Mouse (Mus musculus) midbrain, embryonic 14.5 days (tissue): ENCODE data around the gene Rnase13. TPM values are rescaled to one million over a fixed set of nuclear protein-coding genes. Genes with fewer than 3 reads are reported as not detected.

Source experiments
- ATAC-seq: fragments of 200-750 bp; cut with Nextera tagmentation; 2 replicates; pipeline ENCODE4 v1.8.0; 2017; ENCODE audit warnings: moderate number of reproducible peaks, moderate library complexity; ENCODE audit not compliant: low FRiP score, low TSS enrichment
- DNase-seq: peaks from one replicate; pipeline ENCODE4 v3.0.0-alpha.2; 2015
- H3K27ac ChIP-seq: fragments of 300-500 bp; sonication (generic); replicated peaks from 2 replicates; pipeline ENCODE4 v1.5.1; 2014; ENCODE audit warnings: mild to moderate bottlenecking, low read depth, low read length, moderate library complexity
- H3K27me3 ChIP-seq: fragments of 300-500 bp; sonication (generic); 2 replicates; pipeline ENCODE4 v1.6.1; 2014; ENCODE audit warnings: low read length, control low read depth, mixed read lengths; ENCODE audit not compliant: control insufficient read depth, insufficient read depth
- H3K36me3 ChIP-seq: fragments of 300-500 bp; sonication (generic); 2 replicates; pipeline ENCODE4 v1.6.1; 2014; ENCODE audit warnings: low read length, control low read depth; ENCODE audit not compliant: control insufficient read depth, insufficient read depth
- H3K4me1 ChIP-seq: fragments of 300-500 bp; sonication (generic); 2 replicates; pipeline ENCODE4 v1.6.1; 2014; ENCODE audit warnings: mild to moderate bottlenecking, antibody characterized with exemption, low read length, control low read depth; ENCODE audit not compliant: control insufficient read depth, insufficient read depth
- H3K4me2 ChIP-seq: fragments of 300-500 bp; sonication (generic); 2 replicates; pipeline ENCODE4 v1.6.1; 2014; ENCODE audit warnings: mild to moderate bottlenecking, low read length, moderate library complexity
- H3K4me3 ChIP-seq: fragments of 300-500 bp; sonication (generic); replicated peaks from 2 replicates; pipeline ENCODE4 v1.5.1; 2014; ENCODE audit warnings: low read depth, low read length
- H3K9ac ChIP-seq: fragments of 300-500 bp; sonication (generic); replicated peaks from 2 replicates; pipeline ENCODE4 v1.6.1; 2014; ENCODE audit warnings: mild to moderate bottlenecking, low read length, moderate library complexity
- H3K9me3 ChIP-seq: fragments of 300-500 bp; sonication (generic); 2 replicates; pipeline ENCODE4 v1.6.1; 2016; ENCODE audit warnings: low read length, control low read depth, mixed read lengths; ENCODE audit not compliant: control insufficient read depth
- WGBS: fragments of 180-500 bp; shearing (Covaris S2); extraction: QIAGEN DNeasy Blood & Tissue Kit; methylation state at CpG from one replicate; pipeline ENCODE4 v1.1.7; 2014; 5-methylcytosine and 5-hydroxymethylcytosine counted together
- polyA plus RNA-seq: library from polyadenylated mRNA; unstranded; fragments of >200 nt; fragmentation: Nextera tagmentation; extraction: Ambion mirVana; gene quantifications from 2 replicates; pipeline ENCODE4 v1.2.1, GENCODE M21; 2014

Gene Rnase13
- polyA plus RNA-seq, 1 experiment from 2014 or later, result not detected

- H3K4me3 ChIP-seq, result no peak overlapping the region
- no peak for DNase-seq
- H3K9me3 ChIP-seq, result no peaks in the 10 kb centered on the region
- H3K27me3 ChIP-seq, result no peaks in the 10 kb centered on the region
- no peak overlapping the region for H3K9ac ChIP-seq
- WGBS, result 29% methylated on average over 10 of the region's 10 CpGs
- no peak overlapping the region for H3K27ac ChIP-seq
- ATAC-seq, result no peak
- no peak overlapping the region for H3K4me2 ChIP-seq
- H3K4me1 ChIP-seq, result no peaks in the 10 kb centered on the region
- H3K36me3 ChIP-seq, result peaks cover 55% of the 10 kb centered on the region
Measured at GRCm38 (mm10) chr14:51893094-51893794, 29.3 kb downstream of the Rnase13 start.

DNA sequence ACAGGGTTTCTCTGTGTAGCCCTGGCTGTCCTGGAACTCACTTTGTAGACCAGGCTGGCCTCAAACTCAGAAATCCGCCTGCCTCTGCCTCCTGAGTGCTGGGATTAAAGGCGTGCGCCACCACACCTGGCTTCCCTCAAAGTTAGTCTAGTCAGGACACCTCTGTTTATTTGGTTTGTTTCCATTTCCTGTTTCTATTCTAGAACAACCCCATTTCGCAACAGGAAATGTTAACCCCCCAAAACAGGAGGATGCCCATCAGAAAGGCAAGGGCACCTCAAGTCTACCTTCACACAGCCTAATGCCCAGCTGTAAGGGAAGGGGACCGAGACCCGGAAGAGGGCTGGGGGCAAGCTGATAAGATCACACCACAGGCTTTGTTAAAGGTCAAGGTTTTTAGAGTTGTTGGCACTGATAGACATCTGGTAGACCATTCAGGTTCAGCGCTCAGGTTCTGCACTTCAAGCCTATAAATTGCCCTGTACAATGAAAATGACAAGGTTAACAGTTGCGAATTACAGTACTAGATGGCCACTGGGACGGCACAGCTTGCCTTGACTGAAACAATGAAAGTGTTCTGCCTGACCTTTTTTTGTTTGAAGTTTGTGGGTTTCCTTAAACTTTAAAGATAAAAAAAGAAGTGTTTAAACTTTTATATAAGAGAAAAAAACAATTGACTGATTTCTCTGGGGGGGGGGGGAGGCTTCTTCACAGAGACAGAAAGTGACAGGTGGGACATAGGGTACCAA lies 30.2 kb downstream of the Rnase13 start, which contains the start of gene Slc39a2:
TSS of gene Slc39a2 (plus strand) at position 699 of the 749 bp plus-strand sequence.
- Histone ChIP-seq H3K9me3 (no peaks in the 10 kb centered on the region), H3K4me2 (no peak within 1 kb of the TSS), H3K27me3 (no peaks in the 10 kb centered on the region), H3K27ac (no peak within 1 kb of the TSS), H3K9ac (no peak within 1 kb of the TSS), H3K4me3 (no peak within 1 kb of the TSS), H3K4me1 (no peaks in the 10 kb centered on the region), H3K36me3 (peaks cover 64% of the 10 kb centered on the region)
- DNase-seq, result no peak
- no peak for ATAC-seq
- 97% methylated on average over 9 of the region's 9 CpGs for WGBS

GRCm38 (mm10) chr14:51889833-51890232 lies 32.7 kb downstream of the Rnase13 start:
- ATAC-seq (no peak), DNase-seq (no peak)
- Histone ChIP-seq H3K4me2 (no peak overlapping the region), H3K9ac (no peak overlapping the region), H3K27ac (no peak overlapping the region), H3K27me3 (no peaks in the 10 kb centered on the region), H3K9me3 (no peaks in the 10 kb centered on the region), H3K4me1 (peaks cover 12% of the 10 kb centered on the region), H3K4me3 (no peak overlapping the region), H3K36me3 (peaks cover 64% of the 10 kb centered on the region)
- 89% methylated on average over 6 of the region's 6 CpGs for WGBS

- ATAC-seq (no peak), DNase-seq (no peak)
- WGBS, result 42% methylated on average over 6 of the region's 6 CpGs
Measured at GRCm38 (mm10) chr14:51886051-51886450, 36.5 kb downstream of the Rnase13 start.

DNA sequence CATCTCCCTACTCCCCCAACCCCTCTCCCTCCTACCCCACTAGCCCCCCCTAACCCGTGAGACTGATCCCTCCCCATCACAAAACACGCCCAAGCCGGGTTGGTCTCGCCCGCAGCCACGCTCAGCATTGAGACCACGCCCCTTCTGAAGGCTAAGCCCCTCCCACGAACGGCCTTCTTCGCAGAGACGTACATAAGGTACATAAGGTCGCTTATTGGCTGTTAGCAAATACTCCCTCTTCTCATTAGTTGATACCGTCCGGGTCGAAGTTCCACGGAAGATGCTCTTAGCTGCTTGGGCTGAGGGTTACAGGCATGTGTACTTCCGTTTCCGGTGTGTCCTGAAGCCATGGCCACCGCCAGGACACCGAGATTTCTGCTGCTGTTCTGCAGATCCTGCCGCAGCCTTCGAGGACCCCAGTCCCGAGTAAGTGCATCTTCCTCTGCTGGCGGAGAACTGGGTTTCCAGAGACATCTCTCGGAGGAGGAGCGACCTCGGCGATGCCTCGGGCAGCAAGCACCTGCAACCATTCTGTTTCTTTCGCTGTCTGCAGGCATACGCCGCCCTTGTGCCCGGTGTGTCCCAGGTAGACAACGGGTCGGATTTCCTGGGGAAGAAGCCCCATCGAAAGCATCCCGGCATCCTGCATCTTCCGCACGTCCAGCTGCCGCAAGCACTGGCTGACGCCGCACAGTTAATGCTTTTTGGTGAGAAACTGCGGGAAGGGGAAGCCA lies 37.8 kb downstream of the Rnase13 start, which contains the start of gene Mettl17:
TSS of gene Mettl17 (plus strand) at position 245 of the 734 bp plus-strand sequence.
- Histone ChIP-seq H3K9ac (peak within 1 kb of the TSS; percentile 76), H3K4me3 (peak within 1 kb of the TSS; percentile 77), H3K36me3 (peaks cover 32% of the 10 kb centered on the region), H3K4me2 (peak within 1 kb of the TSS; percentile 83), H3K27ac (peak within 1 kb of the TSS; percentile 81), H3K4me1 (peaks cover 12% of the 10 kb centered on the region), H3K27me3 (no peaks in the 10 kb centered on the region), H3K9me3 (no peaks in the 10 kb centered on the region)
- DNase-seq, result peak; percentile 98
- WGBS, result under 1% methylated on average over 43 of the region's 43 CpGs
- ATAC-seq, result peak; percentile 97

More at GRCm38 (mm10) chr14:51886051-51886450, 36.5 kb downstream of the Rnase13 start:
- Histone ChIP-seq H3K27me3 (no peaks in the 10 kb centered on the region), H3K9ac (peak overlapping the region; percentile 76; the same call in 1 of the 2 replicates), H3K36me3 (peaks cover 43% of the 10 kb centered on the region), H3K4me3 (peak overlapping the region; percentile 77), H3K27ac (no peak overlapping the region), H3K9me3 (no peaks in the 10 kb centered on the region), H3K4me2 (peak overlapping the region; percentile 83), H3K4me1 (peaks cover 12% of the 10 kb centered on the region)

DNA sequence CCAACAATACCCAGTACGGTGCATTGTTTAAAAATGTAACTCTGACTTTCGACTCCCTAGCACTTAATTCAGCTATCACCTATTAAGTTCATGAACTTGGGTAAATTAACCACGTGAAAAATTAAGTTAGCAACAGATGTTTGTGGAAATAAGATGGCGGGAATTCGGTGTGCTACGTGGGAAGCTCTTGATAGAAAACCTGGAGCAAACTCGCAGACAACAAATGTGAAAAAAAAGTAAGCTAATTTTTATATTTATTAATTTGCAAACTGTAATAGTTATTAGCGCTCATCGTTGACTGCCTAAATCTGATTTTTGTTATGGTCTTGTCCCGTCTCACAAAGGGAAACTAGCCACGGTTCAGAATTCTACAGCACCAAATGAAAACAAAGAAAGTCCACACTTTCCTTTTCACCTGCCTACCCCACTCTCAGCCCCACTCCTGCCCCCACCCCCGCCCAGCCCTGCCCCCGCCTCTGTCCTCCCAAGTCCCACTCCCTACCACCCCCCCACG lies 38.5 kb downstream of the Rnase13 start:
- no peaks in the 10 kb centered on the region for H3K27me3 ChIP-seq
- no peaks in the 10 kb centered on the region for H3K9me3 ChIP-seq
- peak overlapping the region; percentile 81 for H3K27ac ChIP-seq
- H3K4me2 ChIP-seq, result peak overlapping the region; percentile 83
- peak overlapping the region; percentile 77 for H3K4me3 ChIP-seq
- ATAC-seq (peak; percentile 4), DNase-seq (peak; percentile 69)
- 1% methylated on average over 14 of the region's 14 CpGs for WGBS
- H3K9ac ChIP-seq, result peak overlapping the region; percentile 76
- peaks cover 12% of the 10 kb centered on the region for H3K4me1 ChIP-seq
- H3K36me3 ChIP-seq, result peaks cover 26% of the 10 kb centered on the region

DNA sequence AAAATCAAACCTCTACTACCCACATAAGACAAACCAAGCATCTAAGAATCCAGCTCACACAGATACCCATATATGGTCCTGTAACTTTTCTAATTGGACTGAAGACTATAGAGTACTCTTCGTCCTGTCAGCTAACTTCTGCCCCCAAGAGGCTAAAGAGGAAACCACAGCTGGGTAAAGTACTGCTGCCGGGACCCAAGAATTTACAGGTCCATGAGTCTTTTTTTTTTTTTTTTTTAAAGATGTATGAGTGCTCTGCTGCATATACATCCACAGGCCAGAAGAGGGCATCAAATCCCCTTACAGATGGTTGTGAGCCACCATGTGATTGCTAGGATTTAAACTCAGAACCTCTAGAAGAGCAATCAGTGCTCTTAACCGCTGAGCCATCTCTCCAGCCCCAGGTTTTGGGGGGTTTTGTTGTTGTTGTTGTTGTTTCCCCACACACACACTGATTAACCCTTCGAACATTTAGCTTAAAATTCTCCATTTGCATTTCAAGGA lies 39.0 kb downstream of the Rnase13 start:
- under 1% methylated on average over 4 of the region's 4 CpGs for WGBS
- Histone ChIP-seq H3K4me3 (peak overlapping the region; percentile 77), H3K9ac (no peak overlapping the region; the same call in 1 of the 2 replicates), H3K27ac (peak overlapping the region; percentile 81), H3K4me2 (peak overlapping the region; percentile 83), H3K36me3 (peaks cover 20% of the 10 kb centered on the region), H3K4me1 (peaks cover 12% of the 10 kb centered on the region), H3K9me3 (no peaks in the 10 kb centered on the region), H3K27me3 (no peaks in the 10 kb centered on the region)
- ATAC-seq, result peak; percentile 32
- DNase-seq, result peak; percentile 83

- H3K4me3 ChIP-seq, result no peak overlapping the region
- no peaks in the 10 kb centered on the region for H3K4me1 ChIP-seq
- DNase-seq (no peak), ATAC-seq (no peak)
- no peak overlapping the region for H3K4me2 ChIP-seq
- no peaks in the 10 kb centered on the region for H3K36me3 ChIP-seq
- 83% methylated on average over 3 of the region's 3 CpGs for WGBS
- no peak overlapping the region for H3K27ac ChIP-seq
- H3K9me3 ChIP-seq, result no peaks in the 10 kb centered on the region
- H3K27me3 ChIP-seq, result no peaks in the 10 kb centered on the region
- H3K9ac ChIP-seq, result no peak overlapping the region
Measured at GRCm38 (mm10) chr14:51877517-51877916, 45.1 kb downstream of the Rnase13 start.
